Mouse (Mus musculus): ENCODE data around the gene Aldh3a2.

- TF ChIP-seq CTCF (IDR thresholded peaks at IDR 0.05; ENCODE audit: extremely low read depth, insufficient read depth, insufficient read length, insufficient replicate concordance) (no peak), POLR2A (IDR thresholded peaks at IDR 0.05; ENCODE audit: low read depth, low read length) (no peak)
These were observed 43.0 kb downstream of the Aldh3a2 start for GRCm38 (mm10) chr11:61224234-61224744.
